Mouse (Mus musculus): ENCODE data around the gene Rfc1. TPM values are rescaled to one million over a fixed set of nuclear protein-coding genes. Genes with fewer than 3 reads are reported as not detected.

Gene Rfc1
- total and polyA plus RNA-seq, 3 experiments, result 8.4 to 38.2 (median 31.9) TPM

- H3K27me3 ChIP-seq (ENCODE audit: control insufficient read depth, insufficient read depth, low read length), result no peaks in the 10 kb centered on the region
- 69% methylated on average over 5 of the region's 5 CpGs for WGBS
Observed at GRCm38 (mm10) chr5:65354985-65355384, 19.5 kb upstream of the Rfc1 start.

GRCm38 (mm10) chr5:65354097-65354496, 18.6 kb upstream of the Rfc1 start:
- intact Hi-C loops (cut with DNase I), result no loop called here
- H3K79me2 ChIP-seq (replicated peaks; ENCODE audit: control insufficient read depth, insufficient read depth, low read length), result no peaks in the 10 kb centered on the region
- TF ChIP-seq EP300 (IDR thresholded peaks at IDR 0.05; ENCODE audit: insufficient read depth, low read depth, low read length) (no peak), CTCF (IDR thresholded peaks at IDR 0.05) (no peak), POLR2A (IDR thresholded peaks at IDR 0.05; ENCODE audit: insufficient read depth, low read depth, low read length) (no peak)
- H3K4me3 ChIP-seq, result no peak overlapping the region
- peak in 1 of 2 experiments; percentile 12 for DNase-seq
- no peaks in the 10 kb centered on the region for H3K4me1 ChIP-seq (ENCODE audit: control insufficient read depth, insufficient read depth, low read length)
- no peak overlapping the region for H3K27ac ChIP-seq
- 67% methylated on average over 3 of the region's 3 CpGs for WGBS
- no peak overlapping the region for H3K9ac ChIP-seq (ENCODE audit: low read depth, low read length)
- no peaks in the 10 kb centered on the region for H3K27me3 ChIP-seq (ENCODE audit: control insufficient read depth, insufficient read depth, low read length)
- H3K36me3 ChIP-seq (ENCODE audit: control insufficient read depth, insufficient read depth, low read length), result no peaks in the 10 kb centered on the region

More at GRCm38 (mm10) chr5:65354985-65355384, 19.5 kb upstream of the Rfc1 start:
- Histone ChIP-seq H3K79me2 (replicated peaks; ENCODE audit: control insufficient read depth, insufficient read depth, low read length) (no peaks in the 10 kb centered on the region), H3K4me3 (no peak overlapping the region), H3K4me1 (ENCODE audit: control insufficient read depth, insufficient read depth, low read length) (no peaks in the 10 kb centered on the region), H3K9ac (ENCODE audit: low read depth, low read length) (no peak overlapping the region), H3K27ac (no peak overlapping the region), H3K36me3 (ENCODE audit: control insufficient read depth, insufficient read depth, low read length) (no peaks in the 10 kb centered on the region)
- intact Hi-C loops (cut with DNase I), result no loop called here
- TF ChIP-seq POLR2A (IDR thresholded peaks at IDR 0.05; ENCODE audit: insufficient read depth, low read depth, low read length) (no peak), CTCF (IDR thresholded peaks at IDR 0.05) (peak; percentile 25)
- no peak for DNase-seq

GRCm38 (mm10) chr5:65350508-65350907, 15.0 kb upstream of the Rfc1 start:
- no peak overlapping the region for H3K9ac ChIP-seq (ENCODE audit: low read depth, low read length)

GRCm38 (mm10) chr5:65348168-65348567, 12.7 kb upstream of the Rfc1 start, which contains the start of gene Klb:
Klb (plus strand) TSS chr5:65348314.
- Histone ChIP-seq H3K27me3 (ENCODE audit: control insufficient read depth, insufficient read depth, low read length) (no peaks in the 10 kb centered on the region), H3K4me3 (no peak within 1 kb of the TSS), H3K4me1 (ENCODE audit: control insufficient read depth, insufficient read depth, low read length) (no peaks in the 10 kb centered on the region; the same call in 1 of the 2 replicates), H3K36me3 (ENCODE audit: control insufficient read depth, insufficient read depth, low read length) (no peaks in the 10 kb centered on the region), H3K9ac (ENCODE audit: low read depth, low read length) (no peak within 1 kb of the TSS), H3K27ac (no peak within 1 kb of the TSS), H3K79me2 (replicated peaks; ENCODE audit: control insufficient read depth, insufficient read depth, low read length) (no peaks in the 10 kb centered on the region)
- TF ChIP-seq POLR2A (IDR thresholded peaks at IDR 0.05; ENCODE audit: insufficient read depth, low read depth, low read length) (no peak), EP300 (IDR thresholded peaks at IDR 0.05; ENCODE audit: insufficient read depth, low read depth, low read length) (no peak), CTCF (IDR thresholded peaks at IDR 0.05) (no peak)
- intact Hi-C loops (cut with DNase I), result no loop called here
- DNase-seq, result no peak
- 38% methylated on average over 15 of the region's 15 CpGs for WGBS

More at GRCm38 (mm10) chr5:65350508-65350907, 15.0 kb upstream of the Rfc1 start:
- no peak overlapping the region for H3K4me3 ChIP-seq
- no peaks in the 10 kb centered on the region for H3K79me2 ChIP-seq (replicated peaks; ENCODE audit: control insufficient read depth, insufficient read depth, low read length)
- DNase-seq, result no peak
- 77% methylated on average over 10 of the region's 10 CpGs for WGBS
- no peak for TF ChIP-seq POLR2A (IDR thresholded peaks at IDR 0.05; ENCODE audit: insufficient read depth, low read depth, low read length)
- TF ChIP-seq EP300 (IDR thresholded peaks at IDR 0.05; ENCODE audit: insufficient read depth, low read depth, low read length), result no peak
- TF ChIP-seq CTCF (IDR thresholded peaks at IDR 0.05), result no peak
- intact Hi-C loops (cut with DNase I), result no loop called here
- no peaks in the 10 kb centered on the region; the same call in 1 of the 2 replicates for H3K4me1 ChIP-seq (ENCODE audit: control insufficient read depth, insufficient read depth, low read length)
- no peak overlapping the region for H3K27ac ChIP-seq
- no peaks in the 10 kb centered on the region for H3K27me3 ChIP-seq (ENCODE audit: control insufficient read depth, insufficient read depth, low read length)
- no peaks in the 10 kb centered on the region for H3K36me3 ChIP-seq (ENCODE audit: control insufficient read depth, insufficient read depth, low read length)

GRCm38 (mm10) chr5:65340167-65340566, 4.7 kb upstream of the Rfc1 start:
- DNase-seq, result no peak
- no peaks in the 10 kb centered on the region for H3K79me2 ChIP-seq (replicated peaks; ENCODE audit: control insufficient read depth, insufficient read depth, low read length)
- no peaks in the 10 kb centered on the region for H3K27me3 ChIP-seq (ENCODE audit: control insufficient read depth, insufficient read depth, low read length)
- WGBS, result 50% methylated on average over 4 of the region's 4 CpGs
- H3K27ac ChIP-seq, result no peak overlapping the region
- H3K4me1 ChIP-seq (ENCODE audit: control insufficient read depth, insufficient read depth, low read length), result no peaks in the 10 kb centered on the region
- H3K4me3 ChIP-seq, result no peak overlapping the region
- H3K36me3 ChIP-seq (ENCODE audit: control insufficient read depth, insufficient read depth, low read length), result no peaks in the 10 kb centered on the region
- no peak overlapping the region for H3K9ac ChIP-seq (ENCODE audit: low read depth, low read length)
- TF ChIP-seq EP300 (IDR thresholded peaks at IDR 0.05; ENCODE audit: insufficient read depth, low read depth, low read length), result no peak
- no peak for TF ChIP-seq CTCF (IDR thresholded peaks at IDR 0.05)
- TF ChIP-seq POLR2A (IDR thresholded peaks at IDR 0.05; ENCODE audit: insufficient read depth, low read depth, low read length), result no peak
- intact Hi-C loops (cut with DNase I), result no loop called here

- 80% methylated on average over 6 of the region's 6 CpGs for WGBS
- Histone ChIP-seq H3K4me1 (ENCODE audit: control insufficient read depth, insufficient read depth, low read length) (0 out of 2 replicates have a peak, but pooled peaks cover 1% of the 10 kb centered on the region), H3K27ac (no peak overlapping the region), H3K79me2 (replicated peaks; ENCODE audit: control insufficient read depth, insufficient read depth, low read length) (no peaks in the 10 kb centered on the region; the same call in 1 of the 2 replicates), H3K27me3 (ENCODE audit: control insufficient read depth, insufficient read depth, low read length) (no peaks in the 10 kb centered on the region), H3K4me3 (no peak overlapping the region), H3K9ac (ENCODE audit: low read depth, low read length) (no peak overlapping the region), H3K36me3 (ENCODE audit: control insufficient read depth, insufficient read depth, low read length) (no peaks in the 10 kb centered on the region)
- DNase-seq, result no peak
- TF ChIP-seq EP300 (IDR thresholded peaks at IDR 0.05; ENCODE audit: insufficient read depth, low read depth, low read length) (no peak), CTCF (IDR thresholded peaks at IDR 0.05) (peak; percentile 65), POLR2A (IDR thresholded peaks at IDR 0.05; ENCODE audit: insufficient read depth, low read depth, low read length) (no peak)
- intact Hi-C loops (cut with DNase I), result loop anchor here (5.0 to 10.0 kb wide), 2 partner anchors 196 to 359 kb away; partner anchors contain the start of genes Pds5a, Smim14 and Ube2k
Observed at GRCm38 (mm10) chr5:65338394-65338793, 2.9 kb upstream of the Rfc1 start.

Measured in heart, adult 2 months (tissue).